Mouse (Mus musculus) hematopoietic stem cell, adult 5-6 weeks (primary cell): ENCODE measurements around the gene Rundc3a. TPM values are rescaled to one million over a fixed set of nuclear protein-coding genes. Genes with fewer than 3 reads are reported as not detected.
A peak's percentile ranks its signal among the peaks of the same experiment; 100 is the strongest.

Source experiments
- ATAC-seq, 2 experiments: fragments of 125-278 bp in 1 of 2; replicated peaks in 1 of 2; 2 replicates each; pipeline ENCODE4 v1.8.0; 2016 to 2017; ENCODE audit warnings: inconsistent platforms in 2 of 2, mild to moderate bottlenecking in 2 of 2, moderate number of reproducible peaks in 2 of 2, low read depth in 1 of 2, moderate TSS enrichment in 1 of 2; ENCODE audit not compliant: low FRiP score in 2 of 2, poor library complexity in 2 of 2, severe bottlenecking in 2 of 2, insufficient read depth in 1 of 2, low TSS enrichment in 1 of 2
- total RNA-seq: library from RNA; stranded (forward); fragments of 172-1452, 232-1000 nt; gene quantifications from 2 replicates; pipeline ENCODE4 v1.2.3, GENCODE M21; 2017

The Rundc3a gene
- 1.5 and 5.6 TPM in 2 replicates for total RNA-seq

DNA sequence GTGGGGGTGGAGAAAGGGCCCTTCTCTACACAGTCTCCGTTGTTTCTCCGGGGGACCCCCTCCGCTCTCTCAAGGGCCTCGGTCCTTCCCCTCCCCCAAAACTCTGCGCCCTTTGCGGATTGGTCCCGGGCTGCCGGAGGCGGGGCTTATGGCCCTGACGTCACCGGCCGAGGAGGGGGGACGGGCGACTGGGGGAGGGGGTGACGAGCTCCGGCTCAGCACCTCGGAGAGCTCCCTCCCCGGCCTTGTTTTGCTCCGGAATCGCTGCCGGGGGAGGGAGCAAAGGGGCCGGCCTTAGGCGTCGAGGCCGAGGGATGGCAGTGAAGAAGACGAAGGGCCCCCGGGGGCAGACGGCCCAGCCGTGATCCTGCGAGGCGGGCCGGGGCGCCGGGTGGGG, at the start of gene Rundc3a:
TSS of gene Rundc3a (plus strand) at position 166 of the 397 bp plus-strand sequence.
- ATAC-seq = peak; percentile 35 to 74

DNA sequence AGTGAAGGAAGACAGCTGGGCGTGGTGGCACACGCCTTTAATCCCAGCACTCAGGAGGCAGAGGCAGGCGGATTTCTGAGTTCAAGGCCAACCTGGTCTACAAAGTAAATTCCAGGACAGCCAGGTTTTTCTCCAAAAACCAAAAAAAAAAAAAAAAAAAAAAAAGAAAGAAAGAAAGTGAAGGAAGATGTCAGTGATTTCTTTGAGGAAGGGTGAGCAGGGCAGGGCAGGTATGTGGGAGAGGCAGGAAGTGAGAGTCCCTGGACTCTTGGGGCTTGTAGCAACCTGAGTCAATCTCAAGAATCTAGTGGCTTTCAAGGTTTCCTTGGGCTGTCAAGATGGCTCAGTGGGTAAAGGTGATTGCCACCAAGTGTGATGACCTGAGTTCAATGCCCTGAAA, 48.7 kb upstream of the Rundc3a start:
- ATAC-seq = no peak

DNA sequence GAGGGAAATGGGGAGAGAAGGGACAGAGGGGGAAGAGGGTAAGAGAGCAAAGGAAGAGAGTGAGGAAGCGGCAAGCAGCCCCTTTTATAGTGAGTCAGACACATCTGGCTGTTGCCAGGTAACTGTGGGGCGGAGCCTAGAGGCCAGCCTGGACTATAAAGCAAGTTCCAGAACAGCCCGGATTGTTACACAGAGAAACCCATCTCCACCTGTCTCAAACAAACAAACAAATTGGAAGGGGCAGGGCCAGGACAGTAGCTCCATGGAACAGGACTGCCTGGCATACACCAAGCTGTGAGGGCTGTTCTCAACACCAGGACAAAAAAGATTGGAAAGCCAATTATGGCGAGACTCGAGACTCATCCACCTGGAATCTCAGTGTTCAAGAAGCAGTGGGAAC, 46.3 kb upstream of the Rundc3a start:
- ATAC-seq = no peak

DNA sequence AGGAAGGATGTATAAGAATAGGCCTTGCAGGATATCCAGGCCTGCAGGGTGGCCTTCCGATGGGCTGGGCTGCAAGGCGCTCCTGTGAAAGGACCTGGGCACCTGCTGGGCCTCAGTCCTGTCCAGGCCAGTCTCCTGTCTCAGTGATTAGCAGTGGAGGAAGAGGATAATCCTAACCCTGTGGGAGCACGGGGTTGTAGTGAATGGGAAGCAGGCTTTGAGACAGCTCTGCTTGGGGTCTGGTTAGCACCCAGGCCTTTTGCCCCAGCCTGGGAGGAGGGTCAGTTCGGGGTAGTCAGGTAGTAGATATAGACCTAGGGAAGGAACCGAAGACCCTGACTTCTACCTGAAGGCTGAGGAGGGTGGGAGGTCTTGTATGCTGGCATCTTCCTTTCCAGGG, 45.5 kb upstream of the Rundc3a start:
- no peak for ATAC-seq

DNA sequence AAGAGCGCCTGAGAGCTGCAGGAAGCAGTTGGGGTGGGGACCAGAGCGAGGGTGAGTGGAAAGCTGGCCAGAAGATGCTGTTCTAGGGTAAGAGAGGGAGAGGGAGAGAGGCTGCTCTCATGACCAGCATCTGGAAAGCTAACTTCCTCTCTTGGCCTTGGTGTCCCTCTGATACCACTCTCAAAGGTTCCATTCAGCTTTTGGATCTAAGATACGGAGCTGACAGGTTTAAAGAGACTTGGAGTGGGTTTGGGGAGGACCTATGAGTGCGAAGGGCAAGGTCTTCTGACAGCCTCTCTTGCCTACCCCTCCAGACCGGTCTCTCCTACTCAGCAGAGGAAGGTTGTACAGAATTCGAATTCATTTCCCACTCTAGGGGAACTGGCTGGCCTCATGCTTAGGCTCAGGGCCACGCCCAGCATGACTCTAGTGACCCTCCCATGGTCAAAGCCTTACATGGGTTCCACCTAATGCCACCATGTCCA, 45.1 kb upstream of the Rundc3a start:
- ATAC-seq = no peak

DNA sequence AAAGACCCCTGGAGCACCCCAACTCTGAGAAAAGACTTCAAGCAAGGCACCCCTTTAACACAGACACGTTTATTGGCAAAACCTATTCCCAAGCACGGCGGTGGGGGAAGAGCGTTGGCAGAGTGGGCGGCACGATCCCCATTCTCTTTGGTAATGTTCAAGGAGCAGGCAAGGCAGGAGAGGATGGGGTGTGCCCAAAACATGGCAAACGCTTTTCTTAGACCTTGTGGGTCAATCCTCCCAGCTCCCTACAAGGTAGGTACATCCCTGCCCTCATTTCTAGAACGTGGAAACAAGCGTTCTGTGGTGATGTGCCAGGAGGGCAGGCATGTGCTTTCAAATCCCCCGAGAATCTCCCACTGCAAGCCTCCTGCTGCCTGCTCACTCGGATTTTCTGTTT, 44.4 kb upstream of the Rundc3a start:
- no peak for ATAC-seq

DNA sequence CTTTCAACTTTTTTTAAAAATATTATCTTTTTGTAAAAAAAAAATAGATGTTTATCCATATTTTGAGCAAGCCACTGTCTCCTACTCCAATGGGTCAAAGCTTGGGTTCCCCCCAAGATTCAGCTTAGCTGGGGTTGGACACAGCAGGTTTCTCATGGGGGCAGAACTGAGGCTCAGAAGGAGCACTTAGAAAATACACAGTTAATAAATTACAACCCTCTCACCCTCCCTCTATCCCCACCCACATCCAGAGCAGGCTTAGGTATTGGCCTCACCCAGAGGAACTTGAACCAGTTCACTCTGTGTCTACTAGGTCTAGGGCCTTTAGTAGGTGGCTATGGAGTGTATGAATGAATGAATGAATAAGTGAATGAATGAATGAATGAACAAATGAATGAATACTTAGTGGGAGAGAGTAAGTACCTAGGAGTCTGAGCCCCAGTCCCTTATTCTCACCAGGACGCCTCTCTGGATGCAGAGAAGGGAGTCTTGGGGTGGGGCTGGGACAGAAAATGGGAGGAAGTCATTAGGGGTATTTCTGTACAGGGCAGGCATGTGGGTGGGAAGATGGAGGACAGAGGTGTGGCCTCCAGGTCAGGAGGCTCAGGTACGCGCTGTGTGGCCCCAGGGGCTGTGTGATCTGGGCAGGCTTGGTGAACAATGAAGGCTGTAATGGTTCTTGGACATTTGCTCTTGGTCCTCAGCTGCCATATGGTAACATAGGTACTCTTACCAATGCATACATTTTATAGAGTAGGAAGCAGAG, 43.8 kb upstream of the Rundc3a start:
- ATAC-seq = no peak

DNA sequence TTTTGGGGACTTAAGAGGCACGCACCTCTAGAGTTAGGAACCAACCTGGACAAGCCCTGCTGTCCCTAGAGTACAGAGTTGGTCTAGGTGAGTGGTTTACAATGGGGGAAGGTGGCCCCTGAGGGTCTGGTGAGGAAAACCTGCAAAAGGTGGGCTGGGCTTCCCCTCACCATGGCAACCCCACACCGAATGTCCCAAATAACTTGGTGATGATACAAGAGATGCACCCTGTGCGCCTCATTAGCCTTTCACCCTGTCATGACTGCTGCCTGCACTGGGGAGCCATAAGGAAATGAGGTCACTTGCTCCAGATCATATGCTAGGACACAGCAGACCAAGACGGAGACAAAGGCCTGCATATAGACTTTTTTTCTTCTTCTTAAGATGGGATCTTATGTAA, 42.8 kb upstream of the Rundc3a start:
- no peak for ATAC-seq

DNA sequence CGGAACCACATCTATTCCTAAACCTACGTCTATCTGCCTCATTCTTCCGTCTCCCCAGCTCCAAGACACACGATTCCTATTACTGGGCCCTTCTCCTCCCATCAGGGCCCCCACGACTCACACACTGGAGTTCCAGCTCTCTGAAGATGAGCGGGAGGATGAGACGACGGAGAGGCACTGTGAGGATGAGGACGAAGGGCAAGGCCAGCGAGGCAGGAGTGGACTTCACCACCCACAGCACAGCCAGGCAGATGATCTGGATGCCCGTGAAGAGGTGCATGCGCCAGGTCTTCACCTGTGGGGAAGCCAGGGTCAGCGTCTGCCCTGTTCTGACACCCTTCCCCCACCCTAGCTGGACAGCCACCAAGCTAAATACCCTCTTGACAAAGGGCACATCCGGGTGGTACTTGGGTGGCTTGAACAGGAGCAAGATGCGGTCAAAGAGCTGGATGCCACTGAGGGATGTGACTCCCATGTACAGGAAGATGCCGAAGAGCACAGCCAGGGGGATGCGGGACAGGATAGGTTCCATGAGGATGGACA, 42.2 kb upstream of the Rundc3a start:
- no peak for ATAC-seq

DNA sequence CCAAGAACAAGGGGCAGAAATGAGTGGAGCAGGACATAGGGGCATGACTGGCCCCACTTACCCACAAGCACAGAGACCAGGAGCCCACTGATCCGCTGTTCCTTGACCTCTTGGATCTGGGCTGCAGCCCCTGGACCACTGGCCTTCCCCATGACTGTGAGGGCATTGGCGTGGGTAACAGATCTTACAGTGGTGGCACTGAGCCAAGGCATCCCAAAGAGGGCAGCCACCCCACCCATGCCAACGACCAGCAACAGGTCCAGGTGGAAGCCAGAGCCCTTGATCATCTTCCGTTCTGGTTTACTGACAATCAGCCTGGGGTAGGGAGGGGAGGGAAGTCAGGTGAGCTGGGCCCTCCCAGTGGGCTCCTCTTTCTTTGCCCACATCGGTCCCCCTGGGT, 40.8 kb upstream of the Rundc3a start:
- no peak for ATAC-seq

DNA sequence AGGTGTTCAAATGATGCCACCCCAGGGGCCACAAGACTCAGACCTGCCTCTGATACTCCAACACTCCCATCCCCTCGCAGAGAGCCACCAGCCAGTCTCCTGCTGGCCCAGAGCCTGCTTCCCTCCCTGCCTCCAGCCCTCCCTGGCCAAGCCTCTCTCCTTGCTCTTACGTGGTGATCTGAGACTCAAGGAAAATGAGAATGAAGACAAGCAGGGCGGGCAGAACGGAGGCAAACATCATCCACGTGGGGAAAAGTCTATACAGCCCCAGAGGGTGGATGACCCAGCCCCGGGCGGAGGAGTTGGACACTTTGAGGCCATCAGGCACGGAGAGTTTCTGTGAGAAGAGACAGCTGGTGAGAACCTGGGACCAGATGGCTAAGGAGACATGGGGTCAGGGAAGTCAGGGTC, 40.2 kb upstream of the Rundc3a start:
- ATAC-seq = no peak

DNA sequence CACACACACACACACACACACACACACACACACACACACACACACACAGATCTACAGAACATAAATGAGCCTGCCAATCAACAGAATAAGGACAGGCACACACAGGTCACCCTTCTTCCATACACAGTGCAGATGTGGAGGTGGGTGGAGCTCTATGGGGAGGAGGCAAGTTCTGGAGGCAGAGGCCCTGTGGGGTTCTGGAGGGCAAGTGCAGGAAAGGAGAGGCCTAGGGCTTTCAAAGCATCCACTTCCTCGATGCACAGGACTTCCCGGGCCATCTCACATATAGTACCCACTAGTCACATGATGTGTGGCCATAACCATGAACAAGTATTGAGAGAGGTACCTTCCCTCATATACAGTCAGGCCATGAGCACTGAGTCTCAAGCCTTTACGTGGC, 37.7 kb upstream of the Rundc3a start:
- ATAC-seq = no peak

DNA sequence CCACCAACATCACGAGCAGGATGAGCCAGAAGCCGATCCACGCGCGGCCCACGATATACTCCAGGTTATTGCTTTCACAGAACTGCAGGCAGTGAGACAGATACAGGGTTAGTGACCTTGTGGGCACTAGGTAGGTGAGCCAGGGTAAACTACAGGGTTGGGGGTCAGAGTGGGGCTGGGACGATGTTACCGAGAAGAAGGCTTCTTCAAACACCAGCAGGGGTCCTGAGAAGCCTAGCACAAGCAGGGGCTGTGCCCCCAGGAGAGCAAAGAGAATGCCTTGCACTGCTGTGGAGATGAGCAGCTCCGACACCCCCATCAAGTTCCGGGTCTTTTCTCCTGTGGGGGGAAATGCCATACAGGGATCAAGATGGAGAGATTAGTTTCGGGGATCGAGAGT, 37.0 kb upstream of the Rundc3a start:
- no peak for ATAC-seq

DNA sequence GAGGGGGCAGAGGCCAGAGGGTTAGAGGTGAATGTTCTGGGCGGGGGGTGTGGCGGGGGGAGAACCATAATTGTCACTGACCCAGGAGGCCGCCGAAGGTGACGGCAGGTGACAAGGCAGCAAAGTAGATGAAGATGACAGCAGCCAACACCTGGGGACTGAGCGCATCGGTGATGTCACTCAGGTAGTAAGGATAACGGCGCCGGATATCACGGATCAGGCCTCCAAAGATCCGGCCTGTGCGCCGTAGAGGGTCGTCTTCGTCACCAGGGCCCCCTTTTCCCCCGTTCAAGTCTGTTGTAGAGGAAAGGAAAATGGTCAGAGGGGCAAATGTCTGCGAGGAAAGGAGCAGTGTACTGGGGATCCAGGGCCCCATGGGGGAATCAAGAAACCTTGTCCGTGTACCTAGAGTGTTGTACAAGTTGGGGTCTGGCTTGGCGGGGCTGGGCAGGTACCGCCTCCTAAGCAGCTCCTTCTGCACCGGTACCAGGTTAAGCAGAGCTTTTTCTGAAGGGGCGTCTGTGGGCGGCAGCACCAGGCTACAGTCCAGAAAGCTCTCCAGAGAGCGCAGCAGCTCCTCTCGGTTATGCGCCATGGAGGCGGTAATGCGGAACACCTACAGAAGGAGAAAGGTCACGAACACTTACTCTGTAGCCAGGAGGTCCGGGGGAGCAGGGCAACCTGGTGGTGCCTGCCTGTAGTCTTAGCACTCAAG, 36.4 kb upstream of the Rundc3a start:
- no peak for ATAC-seq

DNA sequence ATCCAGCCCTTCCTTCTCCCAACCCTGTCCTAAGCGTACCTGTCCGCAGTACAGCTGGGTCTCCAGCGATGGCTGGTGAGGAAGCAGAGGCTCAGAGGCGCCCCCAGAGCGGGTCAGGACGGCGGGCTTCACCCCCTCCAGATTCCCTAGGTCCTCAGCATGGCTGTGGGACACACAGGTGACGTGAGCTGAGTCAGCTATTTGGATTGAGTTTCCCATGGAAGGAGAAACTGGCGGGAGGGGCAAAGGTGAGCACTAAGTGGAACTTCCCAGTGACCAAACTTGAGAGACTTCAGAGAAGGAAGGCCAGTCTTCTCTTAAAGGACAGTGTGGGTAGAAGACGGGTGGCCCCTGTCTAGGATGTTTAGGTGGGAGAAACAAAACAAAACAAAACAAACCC, 34.8 kb upstream of the Rundc3a start:
- ATAC-seq = no peak

DNA sequence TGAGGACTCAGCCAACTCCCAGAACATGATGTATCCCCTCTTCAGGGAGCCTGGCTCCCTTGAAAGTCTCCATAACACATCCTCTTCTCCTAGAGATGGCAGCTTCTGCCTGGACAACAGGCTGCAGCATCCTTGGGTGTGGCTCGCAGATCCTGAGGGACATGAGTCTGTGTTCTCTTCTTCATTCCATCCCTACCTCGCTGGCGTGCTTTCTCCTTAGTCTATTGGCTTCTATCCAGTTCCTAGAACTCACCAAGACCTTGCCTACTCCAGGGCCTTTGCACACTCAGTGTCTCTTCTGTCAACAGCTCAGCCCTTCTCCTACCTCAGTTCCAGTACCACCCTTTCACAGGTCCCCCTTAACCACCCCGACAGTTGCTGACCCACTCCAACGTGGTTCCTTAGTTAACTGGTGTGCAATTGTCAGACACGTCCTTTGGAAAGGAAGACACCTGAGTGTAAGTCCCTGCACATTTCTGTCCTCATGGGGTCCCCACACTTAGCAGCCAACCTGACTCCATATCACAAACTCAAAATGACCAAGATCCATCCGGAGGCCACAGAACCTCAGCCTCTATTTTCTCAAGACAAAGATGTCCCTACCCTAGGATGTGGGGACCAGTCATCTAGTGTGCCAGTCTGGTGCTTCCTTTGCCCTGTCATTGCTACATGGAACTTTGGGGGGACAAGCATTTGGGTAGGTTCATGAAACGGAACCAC, 31.3 kb upstream of the Rundc3a start:
- ATAC-seq = no peak

DNA sequence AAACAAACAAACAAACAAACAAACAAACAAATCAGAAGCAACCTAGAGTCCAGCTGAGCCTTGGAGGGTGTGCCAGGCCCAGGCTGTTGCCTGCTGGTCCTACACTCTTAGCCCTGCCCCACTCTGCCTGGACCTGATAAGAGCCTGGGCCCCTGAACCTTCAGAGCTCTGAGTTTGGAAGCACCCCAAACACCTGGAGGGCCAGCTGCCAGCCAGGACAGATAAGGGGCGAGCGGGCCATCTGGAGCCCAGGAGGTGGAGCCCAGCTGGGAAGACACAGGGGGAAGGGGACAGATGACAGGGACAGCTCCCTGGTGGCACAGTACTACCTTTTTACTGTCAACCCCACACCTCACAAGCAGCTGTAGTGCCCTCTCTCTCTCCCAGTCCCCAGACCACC, 29.6 kb upstream of the Rundc3a start:
- peak in 1 of 2 experiments; percentile 26; a peak in 1 of 4 replicates for ATAC-seq
